Mouse (Mus musculus) forebrain, embryonic 14.5 days (tissue): ENCODE data around the gene Pga5. TPM values are rescaled to one million over a fixed set of nuclear protein-coding genes. Genes with fewer than 3 reads are reported as not detected.

ENCODE experiments used
- ATAC-seq: fragments of 200-750 bp; cut with Nextera tagmentation; 2 replicates; pipeline ENCODE4 v1.8.0; 2017; ENCODE audit warnings: mild to moderate bottlenecking, moderate library complexity
- DNase-seq: peaks from one replicate; pipeline ENCODE4 v3.0.0-alpha.2; 2015; ENCODE audit warnings: low spot score
- H3K27ac ChIP-seq: fragments of 300-500 bp; sonication (generic); 2 replicates; pipeline ENCODE4 v1.5.1; 2014; ENCODE audit warnings: low read depth, mild to moderate bottlenecking, control low read depth, low read length, moderate library complexity
- H3K27me3 ChIP-seq: fragments of 300-500 bp; sonication (generic); replicated peaks from 2 replicates; pipeline ENCODE4 v1.6.1; 2014; ENCODE audit warnings: low read length, control low read depth, mixed read lengths; ENCODE audit not compliant: control insufficient read depth, insufficient read depth
- H3K36me3 ChIP-seq: fragments of 300-500 bp; sonication (generic); 2 replicates; pipeline ENCODE4 v1.6.1; 2014; ENCODE audit warnings: low read length, control low read depth; ENCODE audit not compliant: control insufficient read depth, insufficient read depth
- H3K4me1 ChIP-seq: fragments of 300-500 bp; sonication (generic); 2 replicates; pipeline ENCODE4 v1.6.1; 2014; ENCODE audit warnings: antibody characterized with exemption, low read length, control low read depth; ENCODE audit not compliant: control insufficient read depth, insufficient read depth
- H3K4me2 ChIP-seq: fragments of 300-500 bp; sonication (generic); 2 replicates; pipeline ENCODE4 v1.6.1; 2014; ENCODE audit warnings: mild to moderate bottlenecking, control low read depth, low read length
- H3K4me3 ChIP-seq: fragments of 300-500 bp; sonication (generic); 2 replicates; pipeline ENCODE4 v1.5.1; 2014; ENCODE audit warnings: low read depth, low read length, control low read depth
- H3K9ac ChIP-seq: fragments of 300-500 bp; sonication (generic); 2 replicates; pipeline ENCODE4 v1.6.1; 2014; ENCODE audit warnings: mild to moderate bottlenecking, low read length, control low read depth, moderate library complexity
- H3K9me3 ChIP-seq: fragments of 300-500 bp; sonication (generic); replicated peaks from 2 replicates; pipeline ENCODE4 v1.6.1; 2016; ENCODE audit warnings: low read length, control low read depth, mixed read lengths; ENCODE audit not compliant: control insufficient read depth
- WGBS: fragments of 180-500 bp; shearing (Covaris S2); extraction: QIAGEN DNeasy Blood & Tissue Kit; methylation state at CpG from one replicate; pipeline ENCODE4 v1.1.7; 2014; 5-methylcytosine and 5-hydroxymethylcytosine counted together
- polyA plus RNA-seq: library from polyadenylated mRNA; unstranded; fragments of >200 nt; fragmentation: Nextera tagmentation; extraction: Ambion mirVana; gene quantifications from 2 replicates; pipeline ENCODE4 v1.2.1, GENCODE M21; 2014

Pga5 gene
- polyA plus RNA-seq, 1 experiment from 2014 or later, result not detected

DNA sequence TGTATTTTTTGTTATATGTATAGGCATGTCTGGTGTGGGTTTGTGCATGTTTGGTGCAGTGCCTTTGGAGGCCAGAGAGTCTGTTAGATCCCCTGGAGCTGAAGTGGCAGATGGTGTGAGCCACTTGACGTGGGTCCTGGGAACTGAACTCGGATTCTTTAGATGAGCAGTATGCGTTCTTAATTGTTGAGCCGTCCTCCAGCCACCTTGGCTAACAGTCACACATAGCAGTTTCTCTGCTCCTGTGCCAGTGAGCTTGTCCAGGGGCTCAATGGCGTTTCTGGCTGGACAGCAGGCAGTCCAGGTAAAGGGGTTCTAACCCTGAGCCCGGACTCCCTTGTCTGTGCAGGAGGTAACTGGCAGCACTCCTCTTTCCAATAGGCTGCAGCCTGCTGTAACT is 31.0 kb upstream of the Pga5 start:
- peak overlapping the region; percentile 35; the same call in 1 of the 2 replicates for H3K9ac ChIP-seq
- H3K4me3 ChIP-seq, result no peak overlapping the region
- H3K27ac ChIP-seq, result peak overlapping the region; percentile 97
- no peak overlapping the region for H3K4me2 ChIP-seq
- H3K36me3 ChIP-seq, result peaks cover 60% of the 10 kb centered on the region
- H3K27me3 ChIP-seq, result no peaks in the 10 kb centered on the region
- no peaks in the 10 kb centered on the region for H3K9me3 ChIP-seq
- no peak for DNase-seq
- ATAC-seq, result no peak; the same call in 1 of the 2 replicates
- H3K4me1 ChIP-seq, result peaks cover 17% of the 10 kb centered on the region
- WGBS, result 35% methylated on average over 6 of the region's 6 CpGs

DNA sequence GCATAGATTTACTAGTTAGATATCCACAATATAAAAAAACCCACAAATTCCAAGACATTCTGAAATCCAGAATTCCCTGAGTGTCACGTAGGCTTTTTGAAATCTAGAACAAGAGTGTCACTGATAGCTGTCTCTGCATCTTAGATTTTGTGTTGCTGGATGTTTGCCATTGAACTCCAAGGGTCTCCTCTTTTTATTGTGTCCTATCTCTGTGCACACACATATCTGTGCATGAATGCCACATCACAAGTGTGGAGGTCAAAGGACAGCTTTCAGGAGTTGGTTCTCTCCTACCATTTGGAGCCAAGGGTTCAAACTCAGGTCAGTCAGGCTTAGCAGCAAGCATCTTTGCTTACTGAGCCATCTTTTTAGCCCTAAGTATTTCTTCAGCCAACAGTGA is 30.0 kb upstream of the Pga5 start:
- no peak overlapping the region for H3K9ac ChIP-seq
- DNase-seq (no peak), ATAC-seq (no peak)
- peaks cover 17% of the 10 kb centered on the region for H3K4me1 ChIP-seq
- H3K4me3 ChIP-seq, result no peak overlapping the region
- H3K36me3 ChIP-seq, result peaks cover 50% of the 10 kb centered on the region
- no peak overlapping the region for H3K4me2 ChIP-seq
- H3K9me3 ChIP-seq, result no peaks in the 10 kb centered on the region
- WGBS, result 92% methylated on average over 1 of the region's 1 CpGs
- H3K27me3 ChIP-seq, result no peaks in the 10 kb centered on the region
- no peak overlapping the region for H3K27ac ChIP-seq

- ATAC-seq (no peak), DNase-seq (no peak)
- H3K4me3 ChIP-seq, result no peak overlapping the region
- WGBS, result 84% methylated on average over 13 of the region's 13 CpGs
- H3K27ac ChIP-seq, result no peak overlapping the region
- no peak overlapping the region for H3K9ac ChIP-seq
- peaks cover 44% of the 10 kb centered on the region for H3K36me3 ChIP-seq
- no peaks in the 10 kb centered on the region for H3K9me3 ChIP-seq
- no peak overlapping the region for H3K4me2 ChIP-seq
- H3K4me1 ChIP-seq, result peaks cover 17% of the 10 kb centered on the region
- no peaks in the 10 kb centered on the region for H3K27me3 ChIP-seq
Observed at GRCm38 (mm10) chr19:10707087-10707875, 29.4 kb upstream of the Pga5 start.

- Histone ChIP-seq H3K9ac (no peak overlapping the region), H3K27me3 (no peaks in the 10 kb centered on the region), H3K36me3 (peaks cover 21% of the 10 kb centered on the region), H3K4me2 (no peak overlapping the region), H3K4me1 (peaks cover 14% of the 10 kb centered on the region), H3K9me3 (no peaks in the 10 kb centered on the region), H3K27ac (no peak overlapping the region), H3K4me3 (no peak overlapping the region)
- WGBS, result 89% methylated on average over 8 of the region's 8 CpGs
- ATAC-seq (no peak), DNase-seq (no peak)
Observed at GRCm38 (mm10) chr19:10703470-10703869, 25.6 kb upstream of the Pga5 start.

DNA sequence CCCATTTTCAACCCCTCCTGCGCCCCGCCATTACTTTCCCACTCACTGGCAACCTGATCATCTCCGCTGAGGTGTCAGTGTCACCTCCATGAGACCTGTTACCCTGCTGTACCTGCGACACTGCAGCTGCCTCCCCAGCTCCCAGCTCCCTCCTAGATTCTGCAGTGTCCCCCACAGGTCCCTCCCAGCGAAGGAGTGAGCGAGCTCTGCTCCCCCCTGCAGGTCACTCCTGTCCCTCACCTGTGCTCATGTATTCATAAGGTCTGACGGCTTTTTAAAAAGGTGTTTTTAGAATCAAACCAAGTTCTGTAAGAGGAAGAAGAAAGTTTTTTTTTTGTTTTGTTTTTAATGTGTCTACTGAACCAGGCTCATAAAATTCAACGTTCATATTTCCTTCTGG is 24.3 kb upstream of the Pga5 start:
- Histone ChIP-seq H3K27ac (no peak overlapping the region), H3K4me3 (no peak overlapping the region), H3K4me2 (no peak overlapping the region), H3K36me3 (peaks cover 9% of the 10 kb centered on the region), H3K9ac (no peak overlapping the region), H3K27me3 (no peaks in the 10 kb centered on the region), H3K4me1 (peaks cover 14% of the 10 kb centered on the region), H3K9me3 (no peaks in the 10 kb centered on the region)
- ATAC-seq, result no peak
- no peak for DNase-seq
- 88% methylated on average over 8 of the region's 8 CpGs for WGBS

GRCm38 (mm10) chr19:10701013-10701726 is 23.3 kb upstream of the Pga5 start:
- no peaks in the 10 kb centered on the region for H3K27me3 ChIP-seq
- H3K4me3 ChIP-seq, result no peak overlapping the region
- DNase-seq (no peak), ATAC-seq (peak; percentile 31; the same call in 1 of the 2 replicates)
- H3K27ac ChIP-seq, result no peak overlapping the region
- H3K4me2 ChIP-seq, result no peak overlapping the region
- WGBS, result 54% methylated on average over 6 of the region's 6 CpGs
- H3K9ac ChIP-seq, result no peak overlapping the region
- 0 out of 2 replicates have a peak, but pooled peaks cover under 1% of the 10 kb centered on the region for H3K36me3 ChIP-seq
- H3K9me3 ChIP-seq, result no peaks in the 10 kb centered on the region
- peaks cover 14% of the 10 kb centered on the region for H3K4me1 ChIP-seq

GRCm38 (mm10) chr19:10699851-10700250 is 22.0 kb upstream of the Pga5 start:
- Histone ChIP-seq H3K4me3 (no peak overlapping the region), H3K4me1 (peaks cover 24% of the 10 kb centered on the region), H3K27ac (peak overlapping the region; percentile 60; the same call in 1 of the 2 replicates), H3K9me3 (no peaks in the 10 kb centered on the region), H3K36me3 (no peaks in the 10 kb centered on the region), H3K9ac (no peak overlapping the region), H3K27me3 (no peaks in the 10 kb centered on the region), H3K4me2 (no peak overlapping the region)
- 41% methylated on average over 9 of the region's 9 CpGs for WGBS
- ATAC-seq (peak; percentile 49), DNase-seq (no peak)

GRCm38 (mm10) chr19:10698131-10698991 is 20.5 kb upstream of the Pga5 start:
- H3K4me1 ChIP-seq, result peaks cover 24% of the 10 kb centered on the region
- WGBS, result 75% methylated on average over 9 of the region's 9 CpGs

More at GRCm38 (mm10) chr19:10698131-10698991, 20.5 kb upstream of the Pga5 start:
- Histone ChIP-seq H3K36me3 (no peaks in the 10 kb centered on the region), H3K27me3 (no peaks in the 10 kb centered on the region), H3K9ac (no peak overlapping the region), H3K4me2 (no peak overlapping the region), H3K4me3 (no peak overlapping the region), H3K9me3 (no peaks in the 10 kb centered on the region), H3K27ac (no peak overlapping the region; the same call in 1 of the 2 replicates)
- ATAC-seq, result no peak
- DNase-seq, result no peak
